Comparison of ENCODE assay signal across 16 mouse cellular contexts in the genomic region with DNA sequence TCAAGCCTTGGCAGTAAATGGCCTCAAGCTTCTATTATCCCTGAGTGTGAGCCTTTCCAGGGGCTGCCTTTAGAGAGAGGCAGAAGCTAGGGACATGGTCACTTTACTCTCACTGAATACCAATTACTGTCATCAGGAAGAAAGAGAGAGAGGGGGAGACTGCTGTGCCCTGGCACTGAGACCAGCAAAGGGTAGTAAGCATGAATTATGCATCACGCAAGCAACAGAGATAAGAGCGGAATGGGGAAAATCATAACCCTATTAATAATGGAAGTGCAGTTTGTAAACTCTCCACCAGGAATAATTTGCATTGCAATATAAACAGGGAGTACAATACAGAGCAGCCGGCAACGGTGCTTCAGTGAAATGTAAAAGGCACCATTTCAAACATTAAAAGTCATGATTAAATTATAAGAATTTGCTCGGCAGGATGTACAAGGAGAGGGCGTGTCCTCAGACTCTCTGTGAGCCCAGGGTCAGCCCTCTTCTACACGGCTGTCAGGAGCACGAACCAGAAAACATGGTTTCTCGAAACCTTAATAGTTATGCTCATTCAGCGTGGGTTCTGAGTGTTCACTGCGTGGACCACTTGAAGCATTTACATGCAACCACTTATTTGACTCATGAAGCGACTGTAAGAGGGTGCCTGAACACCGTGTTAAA.
DNase-seq lines count a peak whose midpoint lies in the region; ATAC-seq and TF ChIP-seq lines count a peak whose summit lies in the region.
"Had no signal": no experiment of that assay in that cellular context is flagged by ENCODE, and none has a peak within 500 bp of the region (broad histone marks: within the 10 kb centered on the region; RNA-seq: fewer than 3 reads in every experiment).

No protein-coding gene starts in this region.

- H3K27ac ChIP-seq in heart, embryonic 10.5 days: no peak overlapping the region; the same call in 1 of the 2 replicates
- H3K27ac ChIP-seq in forebrain, embryonic 14.5 days (ENCODE audit: low read depth, low read length): no peak overlapping the region
- H3K27ac ChIP-seq in hindbrain, embryonic 14.5 days: no peak overlapping the region
- no peak overlapping the region for H3K27ac ChIP-seq in midbrain, postnatal 0 days (ENCODE audit: low read depth, low read length)
- H3K27ac ChIP-seq: embryonic facial prominence, embryonic 15.5 days; heart, embryonic 15.5 days; limb, embryonic 13.5 days had no signal

- H3K4me2 ChIP-seq in forebrain, embryonic 14.5 days (ENCODE audit: low read length): no peak overlapping the region
- H3K4me2 ChIP-seq in hindbrain, embryonic 14.5 days (replicated peaks): peak overlapping the region; percentile 32
- H3K4me2 ChIP-seq in midbrain, postnatal 0 days (ENCODE audit: low read depth, low read length, poor library complexity, severe bottlenecking): peak overlapping the region; percentile 0; the same call in 1 of the 2 replicates
- H3K4me2 ChIP-seq: embryonic facial prominence, embryonic 15.5 days; heart, embryonic 15.5 days; limb, embryonic 13.5 days had no signal

- H3K27me3 ChIP-seq in heart, embryonic 10.5 days (ENCODE audit: insufficient read depth, poor library complexity, severe bottlenecking): 0 out of 2 replicates have a peak, but pooled peaks cover 4% of the 10 kb centered on the region
- no peaks in the 10 kb centered on the region for H3K27me3 ChIP-seq in forebrain, embryonic 14.5 days (replicated peaks; ENCODE audit: control insufficient read depth, insufficient read depth, low read length)
- no peaks in the 10 kb centered on the region for H3K27me3 ChIP-seq in hindbrain, embryonic 14.5 days (ENCODE audit: control insufficient read depth, insufficient read depth, low read length)
- no peaks in the 10 kb centered on the region for H3K27me3 ChIP-seq in midbrain, postnatal 0 days (ENCODE audit: insufficient read depth, low read length)
- H3K27me3 ChIP-seq: embryonic facial prominence, embryonic 15.5 days; heart, embryonic 15.5 days; limb, embryonic 13.5 days had no signal

- H3K9ac ChIP-seq in forebrain, embryonic 14.5 days (ENCODE audit: low read length): no peak overlapping the region
- no peak overlapping the region for H3K9ac ChIP-seq in hindbrain, embryonic 14.5 days
- H3K9ac ChIP-seq in midbrain, postnatal 0 days (replicated peaks; ENCODE audit: low read length, poor library complexity, severe bottlenecking): no peak overlapping the region
- H3K9ac ChIP-seq: embryonic facial prominence, embryonic 15.5 days; heart, embryonic 15.5 days; limb, embryonic 13.5 days had no signal

- peak; percentile 66 for ATAC-seq in forebrain, embryonic 14.5 days
- peak; percentile 65; the same call in 1 of the 2 replicates for ATAC-seq in hindbrain, embryonic 14.5 days (ENCODE audit: low FRiP score)
- no peak for ATAC-seq in midbrain, postnatal 0 days (ENCODE audit: low FRiP score)
- no peak for ATAC-seq in activated CD4-positive, CD25-positive, alpha-beta regulatory T cell, adult 4 months

- peaks cover 15% of the 10 kb centered on the region for H3K4me1 ChIP-seq in heart, embryonic 10.5 days
- peaks cover 3% of the 10 kb centered on the region; the same call in 1 of the 2 replicates for H3K4me1 ChIP-seq in forebrain, embryonic 14.5 days (ENCODE audit: control insufficient read depth, insufficient read depth, low read length)
- peaks cover 6% of the 10 kb centered on the region; the same call in 1 of the 2 replicates for H3K4me1 ChIP-seq in hindbrain, embryonic 14.5 days (replicated peaks; ENCODE audit: control insufficient read depth, insufficient read depth, low read length)
- no peaks in the 10 kb centered on the region for H3K4me1 ChIP-seq in midbrain, postnatal 0 days (ENCODE audit: insufficient read depth, low read length)
- H3K4me1 ChIP-seq: embryonic facial prominence, embryonic 15.5 days had no signal

- no peaks in the 10 kb centered on the region for H3K9me3 ChIP-seq in heart, embryonic 10.5 days
- H3K9me3 ChIP-seq in forebrain, embryonic 14.5 days (replicated peaks; ENCODE audit: control insufficient read depth, low read length): no peaks in the 10 kb centered on the region
- no peaks in the 10 kb centered on the region for H3K9me3 ChIP-seq in hindbrain, embryonic 14.5 days (ENCODE audit: control insufficient read depth, low read length)
- H3K9me3 ChIP-seq in midbrain, postnatal 0 days (ENCODE audit: low read length): no peaks in the 10 kb centered on the region
- H3K9me3 ChIP-seq: embryonic facial prominence, embryonic 15.5 days; heart, embryonic 15.5 days; limb, embryonic 13.5 days had no signal

- H3K4me3 ChIP-seq in heart, embryonic 10.5 days: no peak overlapping the region
- H3K4me3 ChIP-seq in forebrain, embryonic 14.5 days (ENCODE audit: low read depth, low read length): no peak overlapping the region
- H3K4me3 ChIP-seq in hindbrain, embryonic 14.5 days (replicated peaks; ENCODE audit: low read length): no peak overlapping the region
- no peak overlapping the region for H3K4me3 ChIP-seq in midbrain, postnatal 0 days (ENCODE audit: low read depth, low read length)
- H3K4me3 ChIP-seq: embryonic facial prominence, embryonic 15.5 days; heart, embryonic 15.5 days; limb, embryonic 13.5 days had no signal

- 69% methylated on average over 13 of the region's 13 CpGs for WGBS in heart, embryonic 10.5 days
- WGBS in forebrain, embryonic 14.5 days: 70% methylated on average over 13 of the region's 13 CpGs
- WGBS in hindbrain, embryonic 14.5 days: 37% methylated on average over 13 of the region's 13 CpGs
- 33% methylated on average over 13 of the region's 13 CpGs for WGBS in midbrain, postnatal 0 days

- 0 out of 2 replicates have a peak, but pooled peaks have one; percentile 25 for TF ChIP-seq CTCF in midbrain, postnatal 0 days (IDR thresholded peaks at IDR 0.05)

- H3K36me3 ChIP-seq in heart, embryonic 10.5 days: no peaks in the 10 kb centered on the region
- no peaks in the 10 kb centered on the region for H3K36me3 ChIP-seq in forebrain, embryonic 14.5 days (ENCODE audit: control insufficient read depth, insufficient read depth, low read length)
- H3K36me3 ChIP-seq in hindbrain, embryonic 14.5 days (replicated peaks; ENCODE audit: control insufficient read depth, insufficient read depth): no peaks in the 10 kb centered on the region
- no peaks in the 10 kb centered on the region for H3K36me3 ChIP-seq in midbrain, postnatal 0 days (ENCODE audit: insufficient read depth, low read length)
- H3K36me3 ChIP-seq: embryonic facial prominence, embryonic 15.5 days; heart, embryonic 15.5 days; limb, embryonic 13.5 days had no signal

- DNase-seq in heart, adult 11 months: peak; percentile 40
- no peak for DNase-seq in heart, embryonic 10.5 days (ENCODE audit: low spot score)
- peak; percentile 46 for DNase-seq in forebrain, embryonic 14.5 days (ENCODE audit: low spot score)
- DNase-seq in hindbrain, embryonic 14.5 days (ENCODE audit: low spot score): no peak
- peak; percentile 25 for DNase-seq in midbrain, postnatal 0 days (ENCODE audit: low spot score)
- DNase-seq in c-Kit-positive CD71-positive TER-119-positive erythroid progenitor cells, embryonic 14.5 days (ENCODE audit: low spot score): no peak
- no peak for DNase-seq in kidney, postnatal 36 days
- DNase-seq: gastrocnemius, postnatal 14 days; kidney, adult 9 months; lung, postnatal 36 days; right cerebral cortex, postnatal 14 days; thymus, postnatal 4 days had no signal

Comparison
In these comparisons a context has a peak if more than half of its experiments do, and no peak if none do; other contexts are left out.
1. DNase-seq: peak in heart, adult 11 months (single experiment), forebrain, embryonic 14.5 days (single experiment) and midbrain, postnatal 0 days (single experiment); none in heart, embryonic 10.5 days (single experiment), hindbrain, embryonic 14.5 days (single experiment), c-Kit-positive CD71-positive TER-119-positive erythroid progenitor cells, embryonic 14.5 days (single experiment) and kidney, postnatal 36 days (0 of 2).
2. ATAC-seq: peak in forebrain, embryonic 14.5 days (single experiment) and hindbrain, embryonic 14.5 days (single experiment); none in midbrain, postnatal 0 days (single experiment) and activated CD4-positive, CD25-positive, alpha-beta regulatory T cell, adult 4 months (single experiment).